Mouse (Mus musculus) lung, adult 2 months (tissue): ENCODE data around the gene Slc22a14.

ENCODE experiments used
- CTCF ChIP-seq: fragments of 200-500 bp; IDR thresholded peaks from 2 replicates; pipeline ENCODE4 v1.5.1; 2011; ENCODE audit warnings: mild to moderate bottlenecking, low read length, control low read depth; ENCODE audit not compliant: insufficient read depth
- POLR2A ChIP-seq: fragments of 200-500 bp; IDR thresholded peaks from 2 replicates; pipeline ENCODE4 v1.6.1; 2011; ENCODE audit warnings: low read depth, mild to moderate bottlenecking, control low read depth, low read length, borderline replicate concordance; ENCODE audit errors: extremely low read depth

GRCm38 (mm10) chr9:119334324-119334723 lies 31.0 kb downstream of the Slc22a14 start:
- no peak for TF ChIP-seq POLR2A
- no peak for TF ChIP-seq CTCF
